Mouse (Mus musculus) cerebellum, adult 8-10 months (tissue): ENCODE measurements around the gene Nacad.

ENCODE experiments used
- DNase-seq: peaks from one replicate; pipeline ENCODE4 v3.0.0; 2022

The Nacad gene

DNA sequence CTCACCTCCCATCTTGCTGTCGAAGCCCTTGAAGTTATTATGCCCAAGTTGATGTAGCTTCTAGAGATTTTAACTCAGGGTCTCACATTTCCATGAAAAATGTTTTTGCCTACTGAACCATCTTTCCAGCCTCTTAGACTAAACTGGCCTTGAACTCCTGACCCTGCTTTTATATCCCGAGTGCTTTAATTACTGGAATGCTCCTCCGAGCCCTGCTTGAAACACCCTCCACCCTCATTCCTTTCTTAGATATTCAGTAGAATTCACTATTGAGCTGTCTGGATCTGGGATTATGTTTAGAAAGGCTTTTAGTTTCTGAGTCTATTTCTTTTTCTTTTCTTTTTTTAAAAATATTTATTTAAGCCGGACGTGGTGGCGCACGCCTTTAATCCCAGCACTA, 26.5 kb downstream of the Nacad start:
- DNase-seq, result no peak

DNA sequence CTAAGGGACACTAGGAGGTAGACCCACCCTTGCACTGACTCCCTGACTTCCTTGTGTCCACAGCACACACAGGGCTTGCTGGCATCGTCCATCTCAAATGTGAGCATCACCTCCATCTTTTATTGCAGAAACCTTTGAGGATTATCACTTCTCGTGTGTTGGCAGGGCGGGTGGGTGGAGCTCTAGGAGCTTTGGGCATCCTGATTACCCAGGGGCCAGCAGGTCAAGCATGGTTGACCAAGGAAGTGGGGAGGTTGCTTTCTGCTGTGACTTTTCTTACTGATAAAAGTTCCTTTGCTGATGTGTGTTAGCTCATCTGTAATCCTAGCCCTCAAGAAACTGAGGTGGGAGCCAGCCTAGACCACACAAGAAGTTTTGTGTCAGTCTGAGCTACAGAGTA, 29.7 kb downstream of the Nacad start:
- DNase-seq, result no peak

DNA sequence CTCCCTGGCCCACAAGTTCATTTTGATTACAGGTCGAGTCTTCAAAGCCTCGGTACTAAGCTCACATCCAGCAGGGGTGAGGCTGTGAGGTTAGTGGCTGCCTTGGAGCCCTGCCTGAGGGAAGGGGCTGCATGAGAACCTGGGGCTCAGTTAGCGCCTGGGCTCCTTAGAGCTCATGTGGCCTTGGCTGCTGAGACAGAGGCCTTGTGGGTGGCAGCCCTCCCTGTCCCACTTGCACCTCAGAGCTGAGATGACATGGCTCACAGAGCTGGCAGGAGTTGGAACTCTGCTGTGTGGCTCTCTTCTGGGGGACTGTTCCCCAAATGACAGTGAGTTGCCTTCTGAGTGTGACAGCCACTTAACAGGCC, 36.5 kb downstream of the Nacad start:
- DNase-seq, result no peak

DNA sequence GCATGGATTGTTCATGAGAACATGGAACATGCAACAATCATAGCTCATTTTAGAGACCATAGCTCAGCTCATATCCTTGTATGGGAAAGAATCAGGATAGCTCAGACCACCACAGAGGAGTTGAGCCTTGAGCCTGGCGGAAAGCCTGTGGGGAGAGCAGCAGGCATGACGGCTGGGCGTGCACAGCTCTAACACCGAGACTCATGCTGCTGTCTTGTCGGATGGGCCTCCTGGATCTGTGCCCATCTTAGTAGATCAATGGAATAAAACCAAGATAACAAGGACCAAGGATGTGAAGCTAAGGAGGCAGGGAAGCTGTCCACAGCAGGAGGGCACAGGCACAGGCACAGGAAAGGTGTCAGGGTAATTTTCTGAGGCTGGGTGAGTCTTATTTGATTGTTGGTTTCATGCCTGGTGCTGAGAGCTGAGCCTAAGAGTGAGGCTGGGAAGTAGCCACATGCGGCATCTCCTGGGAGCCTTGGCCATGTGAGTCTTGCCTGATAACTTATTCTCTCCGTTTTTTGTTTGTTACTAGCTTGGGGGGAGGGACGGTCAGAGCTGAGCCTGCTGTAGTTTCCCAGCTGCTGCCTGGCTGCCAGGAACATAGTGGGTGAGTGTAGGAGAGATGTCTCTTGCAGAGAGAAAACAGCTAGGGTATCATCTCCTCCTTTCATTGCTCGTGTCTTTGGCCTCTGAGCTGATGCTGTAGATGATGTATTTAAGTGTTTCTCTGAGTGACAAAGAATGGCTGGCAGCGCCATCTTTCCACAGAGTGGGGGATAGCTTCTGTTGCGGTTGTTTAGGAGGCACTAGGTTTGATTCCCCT, 37.1 kb downstream of the Nacad start:
- DNase-seq, result no peak

DNA sequence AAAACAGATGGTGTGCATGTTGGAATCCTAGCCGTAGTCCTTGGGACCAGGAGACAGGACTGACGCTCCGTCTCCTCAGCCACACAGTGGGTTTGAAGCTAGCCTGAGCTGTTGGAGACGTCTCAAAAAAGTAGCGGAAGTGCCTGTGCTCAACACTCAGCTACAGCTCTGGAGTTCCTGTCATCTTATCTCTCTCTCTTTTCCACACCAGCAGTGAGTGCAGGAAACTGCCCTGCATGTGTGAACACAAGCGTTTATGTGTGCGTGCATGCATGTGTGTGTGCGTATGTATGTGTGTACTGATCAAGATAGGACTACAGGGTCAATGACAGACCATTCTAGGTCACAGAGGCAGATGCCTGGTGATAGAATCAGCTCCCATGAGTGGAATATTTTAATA, 37.9 kb downstream of the Nacad start:
- no peak for DNase-seq

DNA sequence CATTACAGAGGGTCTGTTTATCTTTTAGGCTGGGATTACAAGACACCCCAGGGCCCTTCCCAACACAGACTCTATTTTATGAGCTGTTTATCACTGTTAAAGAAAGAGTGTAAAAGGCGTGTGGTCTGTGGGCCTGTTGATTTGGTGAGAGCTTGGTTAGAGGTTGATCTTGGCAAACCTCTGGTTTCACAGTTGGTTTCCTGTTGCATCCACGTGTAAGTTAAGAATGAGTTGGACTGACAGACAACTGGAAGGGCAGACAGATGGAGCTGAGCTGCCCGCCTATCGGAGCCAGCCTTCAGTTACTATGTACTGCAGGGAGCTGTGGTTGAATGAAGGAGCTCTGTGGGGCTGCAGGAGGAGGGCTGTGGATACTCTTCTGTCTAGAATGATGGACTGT, 39.4 kb downstream of the Nacad start:
- no peak for DNase-seq

DNA sequence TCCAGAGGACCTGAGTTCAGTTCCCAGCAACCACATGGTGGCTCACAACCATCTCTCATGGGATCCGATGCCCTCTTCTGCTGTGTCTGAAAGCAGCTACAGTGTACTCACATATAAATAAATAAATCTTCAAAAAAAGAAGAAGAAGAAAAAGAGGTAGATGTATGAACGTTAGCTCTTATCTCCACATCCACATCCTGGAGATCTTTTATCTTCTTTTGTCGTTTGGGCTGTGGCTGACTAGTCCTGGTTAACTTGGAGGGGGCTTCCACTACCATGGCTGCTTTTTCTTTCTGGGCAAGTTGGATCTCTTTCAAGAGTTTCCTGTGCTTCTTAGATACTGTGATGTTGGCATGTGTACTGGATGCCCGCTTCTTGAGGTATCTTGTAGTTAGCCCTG, 42.7 kb downstream of the Nacad start:
- DNase-seq, result no peak

DNA sequence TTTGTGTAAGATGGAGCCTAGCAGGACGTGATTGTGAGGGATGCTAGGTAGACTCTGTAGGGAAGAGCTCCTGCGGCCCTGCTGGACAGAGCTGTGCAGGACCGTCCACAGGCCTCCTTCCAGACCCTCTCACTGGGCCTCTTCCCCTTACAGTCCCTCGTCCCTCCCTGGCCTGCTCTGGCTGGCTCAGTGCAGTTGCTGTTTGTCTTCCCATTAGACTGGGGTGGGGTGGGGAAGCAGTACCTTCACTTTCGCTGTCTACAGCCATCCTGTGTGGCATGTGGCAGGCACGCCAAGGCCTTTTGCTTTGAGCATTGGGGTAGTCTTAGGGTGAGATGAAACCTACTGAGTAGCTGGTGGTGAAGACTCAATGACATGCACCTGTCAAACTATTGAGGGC, 43.5 kb downstream of the Nacad start:
- DNase-seq, result no peak

DNA sequence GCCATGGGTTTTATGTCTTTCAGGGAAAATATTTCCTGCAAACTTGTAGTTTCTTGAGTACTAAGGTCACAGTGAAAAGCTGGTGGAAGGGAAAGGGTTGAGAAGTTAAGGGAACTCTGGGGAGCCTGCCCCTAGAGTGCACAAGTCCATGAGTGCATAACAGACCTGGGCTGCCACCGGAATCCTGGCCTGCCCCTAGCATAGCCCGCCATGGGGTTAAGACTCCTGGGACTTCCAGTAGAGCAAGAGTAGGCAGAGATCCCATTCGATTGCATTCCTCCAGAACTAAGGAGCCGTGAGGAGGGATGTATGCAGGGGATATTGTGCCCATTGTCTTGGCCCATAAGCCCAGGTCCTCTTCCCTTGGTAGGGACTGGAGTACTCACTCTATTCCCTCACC, 44.4 kb downstream of the Nacad start:
- DNase-seq, result no peak

DNA sequence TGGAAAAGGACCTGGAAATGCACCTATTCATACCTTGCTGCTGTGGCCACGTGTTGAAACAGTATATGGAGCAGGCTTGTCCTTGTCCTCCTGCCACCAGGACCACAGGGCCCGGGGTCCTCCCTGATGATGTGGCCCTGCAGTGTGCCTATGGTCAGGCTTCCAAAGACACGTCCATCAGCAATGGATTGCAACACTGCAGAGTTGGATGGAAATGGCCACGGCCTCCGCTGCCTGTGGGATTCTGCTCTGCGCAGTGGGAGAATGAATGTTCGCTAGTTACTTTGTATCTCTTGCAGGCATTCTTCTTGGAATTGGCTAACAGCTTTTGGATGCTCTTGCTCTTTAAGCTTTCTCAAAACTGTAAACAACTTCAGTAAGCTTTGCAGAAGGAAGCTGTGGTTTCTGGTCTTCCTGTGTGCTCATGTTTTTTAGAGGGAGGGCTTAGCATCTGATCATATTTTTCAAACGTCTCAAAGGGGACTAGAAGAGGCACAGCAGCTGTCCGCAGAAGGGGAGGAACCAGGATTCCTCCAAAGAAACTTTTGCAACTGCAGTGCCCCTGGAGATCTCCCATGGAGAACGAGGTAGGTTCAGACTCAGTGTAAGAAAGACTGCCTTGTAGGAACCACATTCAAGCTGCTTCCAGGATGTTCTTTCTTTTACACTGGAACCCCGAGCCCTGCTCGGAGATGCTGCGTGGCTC, 45.0 kb downstream of the Nacad start:
- DNase-seq, result no peak

DNA sequence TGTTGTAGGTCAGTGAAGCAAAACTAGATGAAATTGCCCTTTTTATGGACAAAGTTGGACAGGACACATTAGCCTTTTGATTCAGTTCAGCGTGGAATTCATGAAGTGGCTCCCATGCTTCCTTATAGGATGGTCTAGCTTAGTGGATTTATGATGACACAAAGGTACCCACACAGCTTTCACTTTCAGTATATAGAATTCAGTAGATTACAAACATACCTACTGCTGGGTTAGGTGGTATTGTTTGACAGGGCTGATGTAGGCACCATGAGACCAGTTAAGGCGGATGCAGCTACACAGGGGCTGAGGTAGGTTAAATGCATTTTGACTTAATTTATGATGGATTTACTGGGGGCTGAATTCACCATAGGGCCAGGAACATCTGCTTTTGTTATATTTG, 45.9 kb downstream of the Nacad start:
- DNase-seq, result no peak

DNA sequence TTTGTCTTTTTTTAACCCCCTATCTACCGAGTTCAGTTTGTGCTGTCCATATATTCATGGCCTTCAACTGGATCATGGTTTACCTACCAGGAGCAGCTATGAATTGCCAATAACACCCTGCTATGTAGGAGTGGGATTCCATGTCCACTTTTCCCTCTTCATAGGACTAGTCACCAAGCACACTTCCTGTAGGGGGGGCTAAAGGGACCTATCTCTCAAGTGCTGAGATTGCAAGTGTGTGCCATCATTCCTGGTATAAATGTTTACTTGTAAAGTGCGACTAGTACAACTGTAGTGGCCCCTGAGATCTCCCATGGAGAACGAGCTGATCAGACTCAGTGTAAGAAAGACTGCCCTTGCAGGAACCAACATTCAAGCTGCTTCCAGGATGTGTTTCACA, 47.6 kb downstream of the Nacad start:
- DNase-seq, result no peak

DNA sequence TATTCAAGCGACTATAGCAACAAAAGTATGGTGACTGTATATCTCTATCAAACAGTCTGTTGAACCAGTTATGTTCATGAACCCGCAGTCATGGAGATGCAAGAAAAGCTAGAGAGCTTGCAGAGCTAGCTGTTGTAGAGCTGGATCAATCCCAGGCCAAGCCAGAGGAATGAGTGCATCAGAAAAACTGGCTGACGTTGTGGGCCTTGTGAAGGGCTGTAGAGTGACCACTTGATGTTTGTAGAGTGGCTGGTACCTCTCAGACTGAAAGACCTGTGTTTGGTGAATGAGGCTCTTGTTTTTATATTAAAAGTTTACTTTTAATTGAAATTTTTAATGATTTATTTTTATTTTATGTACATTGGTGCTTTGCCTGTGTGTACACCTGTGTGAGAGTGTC, 55.7 kb downstream of the Nacad start:
- DNase-seq, result no peak

DNA sequence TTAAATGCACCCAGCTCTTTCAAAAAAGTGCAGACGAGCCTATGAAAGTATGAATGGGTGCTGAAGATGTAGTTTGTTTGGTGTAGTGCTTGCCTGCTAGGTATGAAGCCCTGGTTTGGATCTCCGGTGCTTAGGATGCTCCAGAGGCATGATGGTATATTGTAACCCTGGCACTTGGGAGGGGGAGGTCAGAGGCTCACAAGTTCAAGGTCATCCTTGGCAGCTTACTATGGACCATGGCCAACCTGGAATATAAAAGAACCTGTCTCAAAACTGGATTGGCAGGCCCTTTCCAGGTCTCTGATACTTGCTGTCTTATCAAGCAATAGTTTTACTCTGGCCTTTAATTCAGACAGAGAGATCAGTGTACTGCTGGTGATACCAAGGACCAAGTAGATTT, 56.1 kb downstream of the Nacad start:
- no peak for DNase-seq
